Mouse (Mus musculus): ENCODE measurements around the gene Rasgef1a. TPM values are rescaled to one million over a fixed set of nuclear protein-coding genes. Genes with fewer than 3 reads are reported as not detected.

Gene Rasgef1a
- polyA plus RNA-seq, 1 experiment: 0.11 TPM

- TF ChIP-seq REST (IDR thresholded peaks at IDR 0.05; ENCODE audit: insufficient read depth, insufficient read length) (no peak), TCF12 (IDR thresholded peaks at IDR 0.05; ENCODE audit: insufficient read depth, poor library complexity, severe bottlenecking) (no peak)
- Histone ChIP-seq H3K4me3 (no peak overlapping the region), H3K79me2 (ENCODE audit: control insufficient read depth, insufficient read depth) (no peaks in the 10 kb centered on the region), H3K27me3 (ENCODE audit: control insufficient read depth, insufficient read depth, insufficient read length) (peaks cover 73% of the 10 kb centered on the region), H3ac (ENCODE audit: control insufficient read depth, insufficient read length) (no peak overlapping the region), H3K4me2 (ENCODE audit: low read depth) (no peak overlapping the region), H3K36me3 (ENCODE audit: control insufficient read depth, insufficient read depth) (no peaks in the 10 kb centered on the region)
These were observed 4.7 kb downstream of the Rasgef1a start for GRCm38 (mm10) chr6:118015971-118016370.

- peaks cover 64% of the 10 kb centered on the region for H3K27me3 ChIP-seq (ENCODE audit: control insufficient read depth, insufficient read depth, insufficient read length)
These were observed 7.4 kb downstream of the Rasgef1a start for GRCm38 (mm10) chr6:118018666-118019065.

DNA sequence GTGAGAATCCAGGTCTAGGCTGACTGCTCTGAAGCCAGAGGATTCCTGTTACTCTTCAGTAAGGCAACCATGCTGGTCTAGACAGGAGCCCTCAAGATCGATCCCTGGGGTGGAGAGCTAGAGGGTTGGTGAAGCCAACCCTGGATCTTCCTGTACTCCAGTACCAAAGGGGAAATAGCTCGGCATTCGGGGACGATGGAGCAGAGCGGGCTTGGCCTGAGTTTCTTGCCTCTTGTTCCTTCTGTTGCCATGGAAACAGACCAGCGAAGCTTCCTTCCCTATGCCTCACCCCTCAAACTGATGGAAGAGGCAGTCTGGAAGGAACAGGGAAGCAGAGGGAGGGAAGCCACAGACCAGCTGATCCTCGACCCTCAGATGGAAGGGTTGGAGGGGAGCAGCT, 8.3 kb downstream of the Rasgef1a start:
- no peak for TF ChIP-seq TCF3 (IDR thresholded peaks at IDR 0.05; ENCODE audit: insufficient read length, low read depth)
- TF ChIP-seq SRF (IDR thresholded peaks at IDR 0.05; ENCODE audit: control insufficient read depth, insufficient read length, low read depth): no peak
- no peak for TF ChIP-seq POLR2A (IDR thresholded peaks at IDR 0.05; ENCODE audit: insufficient read length, low read depth)
- no peak for TF ChIP-seq MYOG (IDR thresholded peaks at IDR 0.05; ENCODE audit: control insufficient read depth in 1 of 3, insufficient read depth in 1 of 3, insufficient read length in 2 of 3, low read depth in 2 of 3)
- TF ChIP-seq E2F4 (IDR thresholded peaks at IDR 0.05; ENCODE audit: insufficient read depth): no peak
- no peak for TF ChIP-seq TCF12 (IDR thresholded peaks at IDR 0.05; ENCODE audit: insufficient read depth, poor library complexity, severe bottlenecking)
- no peak for TF ChIP-seq CEBPB (IDR thresholded peaks at IDR 0.05; ENCODE audit: insufficient read depth, poor library complexity, severe bottlenecking)
- TF ChIP-seq POLR2AphosphoS2 (IDR thresholded peaks at IDR 0.05; ENCODE audit: insufficient read length, low read depth): no peak
- TF ChIP-seq MAX (IDR thresholded peaks at IDR 0.05; ENCODE audit: low read depth): no peak
- TF ChIP-seq MYOD1 (IDR thresholded peaks at IDR 0.05; ENCODE audit: control insufficient read depth in 1 of 3, insufficient read length in 2 of 3, low read depth in 2 of 3): no peak
- TF ChIP-seq USF1 (IDR thresholded peaks at IDR 0.05; ENCODE audit: low read depth): no peak
- TF ChIP-seq REST (IDR thresholded peaks at IDR 0.05; ENCODE audit: insufficient read depth, insufficient read length): no peak
- no peak overlapping the region for H3K4me2 ChIP-seq (ENCODE audit: low read depth)
- H3K4me3 ChIP-seq: no peak overlapping the region
- no peak overlapping the region for H3ac ChIP-seq (ENCODE audit: control insufficient read depth, insufficient read length)
- no peaks in the 10 kb centered on the region for H3K79me2 ChIP-seq (ENCODE audit: control insufficient read depth, insufficient read depth)
- peaks cover 64% of the 10 kb centered on the region for H3K27me3 ChIP-seq (ENCODE audit: control insufficient read depth, insufficient read depth, insufficient read length)
- no peaks in the 10 kb centered on the region for H3K36me3 ChIP-seq (ENCODE audit: control insufficient read depth, insufficient read depth)

More at GRCm38 (mm10) chr6:118018666-118019065, 7.4 kb downstream of the Rasgef1a start:
- Histone ChIP-seq H3ac (ENCODE audit: control insufficient read depth, insufficient read length) (no peak overlapping the region), H3K36me3 (ENCODE audit: control insufficient read depth, insufficient read depth) (no peaks in the 10 kb centered on the region), H3K4me2 (ENCODE audit: low read depth) (no peak overlapping the region), H3K79me2 (ENCODE audit: control insufficient read depth, insufficient read depth) (no peaks in the 10 kb centered on the region), H3K4me3 (no peak overlapping the region)
- TF ChIP-seq TCF12 (IDR thresholded peaks at IDR 0.05; ENCODE audit: insufficient read depth, poor library complexity, severe bottlenecking): no peak
- no peak for TF ChIP-seq POLR2A (IDR thresholded peaks at IDR 0.05; ENCODE audit: insufficient read length, low read depth)
- no peak for TF ChIP-seq MYOD1 (IDR thresholded peaks at IDR 0.05; ENCODE audit: control insufficient read depth in 1 of 3, insufficient read length in 2 of 3, low read depth in 2 of 3)
- TF ChIP-seq REST (IDR thresholded peaks at IDR 0.05; ENCODE audit: insufficient read depth, insufficient read length): no peak
- TF ChIP-seq MYOG (IDR thresholded peaks at IDR 0.05; ENCODE audit: control insufficient read depth in 1 of 3, insufficient read depth in 1 of 3, insufficient read length in 2 of 3, low read depth in 2 of 3): no peak
- TF ChIP-seq CEBPB (IDR thresholded peaks at IDR 0.05; ENCODE audit: insufficient read depth, poor library complexity, severe bottlenecking): no peak
- no peak for TF ChIP-seq USF1 (IDR thresholded peaks at IDR 0.05; ENCODE audit: low read depth)
- TF ChIP-seq E2F4 (IDR thresholded peaks at IDR 0.05; ENCODE audit: insufficient read depth): no peak
- no peak for TF ChIP-seq TCF3 (IDR thresholded peaks at IDR 0.05; ENCODE audit: insufficient read length, low read depth)
- TF ChIP-seq POLR2AphosphoS2 (IDR thresholded peaks at IDR 0.05; ENCODE audit: insufficient read length, low read depth): no peak

DNA sequence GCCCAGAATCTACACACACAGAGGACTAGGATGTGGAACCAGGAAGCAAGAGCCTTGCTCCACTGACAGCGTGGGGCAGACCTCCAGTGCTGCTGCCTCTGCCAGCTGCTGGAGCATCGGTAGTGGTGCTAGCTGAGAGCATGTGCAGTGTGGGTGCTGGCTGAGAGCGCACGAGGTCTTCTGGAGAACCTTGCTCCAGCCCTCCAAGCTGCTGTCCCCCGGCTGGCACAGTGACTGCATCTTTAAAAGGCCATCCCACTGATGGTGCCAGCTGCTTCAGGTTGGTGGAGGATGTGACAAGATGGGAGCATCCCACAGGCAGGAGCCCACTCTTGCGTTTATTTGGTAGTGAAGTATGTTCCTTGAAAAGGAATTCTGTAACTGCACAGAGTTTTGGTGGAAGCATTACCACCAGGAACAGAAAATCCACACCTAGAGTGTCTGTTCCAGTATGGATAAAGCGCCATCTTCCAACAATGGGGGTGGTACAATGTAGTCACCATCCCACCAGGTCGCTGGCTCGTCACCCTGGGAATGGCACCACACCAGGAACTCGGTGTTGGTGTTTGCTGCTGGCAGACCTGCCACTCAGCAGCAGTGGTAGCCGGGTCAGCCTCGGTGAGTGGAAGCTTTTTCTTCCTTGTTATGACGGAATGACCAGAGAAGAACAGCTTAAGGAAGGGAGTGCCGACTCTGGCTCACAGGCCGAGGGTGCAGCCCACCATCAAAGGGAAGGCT, 11.8 kb downstream of the Rasgef1a start:
- H3K79me2 ChIP-seq (ENCODE audit: control insufficient read depth, insufficient read depth): no peaks in the 10 kb centered on the region
- H3K36me3 ChIP-seq (ENCODE audit: control insufficient read depth, insufficient read depth): no peaks in the 10 kb centered on the region
- no peak overlapping the region for H3K4me3 ChIP-seq
- H3K27me3 ChIP-seq (ENCODE audit: control insufficient read depth, insufficient read depth, insufficient read length): peaks cover 45% of the 10 kb centered on the region
- no peak overlapping the region for H3K4me2 ChIP-seq (ENCODE audit: low read depth)
- TF ChIP-seq REST (IDR thresholded peaks at IDR 0.05; ENCODE audit: insufficient read depth, insufficient read length) (no peak), POLR2AphosphoS2 (IDR thresholded peaks at IDR 0.05; ENCODE audit: insufficient read length, low read depth) (no peak), MAX (IDR thresholded peaks at IDR 0.05; ENCODE audit: low read depth) (no peak), MYOD1 (IDR thresholded peaks at IDR 0.05; ENCODE audit: control insufficient read depth in 1 of 3, insufficient read length in 2 of 3, low read depth in 2 of 3) (no peak), MYOG (IDR thresholded peaks at IDR 0.05; ENCODE audit: control insufficient read depth in 1 of 3, insufficient read depth in 1 of 3, insufficient read length in 2 of 3, low read depth in 2 of 3) (no peak), POLR2A (IDR thresholded peaks at IDR 0.05; ENCODE audit: insufficient read length, low read depth) (no peak)
- H3ac ChIP-seq (ENCODE audit: control insufficient read depth, insufficient read length): no peak overlapping the region

DNA sequence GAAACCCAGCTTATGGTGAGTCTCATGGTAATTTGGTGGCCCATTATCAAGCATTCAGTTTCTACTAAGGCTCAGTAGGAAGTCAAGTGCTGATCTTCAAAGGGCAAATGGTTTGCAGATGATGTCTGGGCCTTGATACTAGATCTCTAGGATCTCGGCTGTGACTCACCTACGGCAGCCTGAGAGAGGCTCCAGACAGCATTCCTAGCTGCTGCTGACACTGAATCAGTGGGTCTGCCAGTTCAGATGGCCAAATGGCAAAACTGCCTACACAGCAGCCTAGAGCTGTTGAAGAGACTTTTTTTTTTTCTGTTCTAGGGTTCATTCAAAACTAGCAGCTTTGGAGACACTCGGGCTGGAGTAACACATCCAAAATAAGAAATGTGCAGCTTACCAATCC, 15.8 kb downstream of the Rasgef1a start:
- H3K27me3 ChIP-seq (ENCODE audit: control insufficient read depth, insufficient read depth, insufficient read length): peaks cover 16% of the 10 kb centered on the region
- no peaks in the 10 kb centered on the region for H3K36me3 ChIP-seq (ENCODE audit: control insufficient read depth, insufficient read depth)
- no peak overlapping the region for H3K4me3 ChIP-seq
- H3K79me2 ChIP-seq (ENCODE audit: control insufficient read depth, insufficient read depth): no peaks in the 10 kb centered on the region
- H3ac ChIP-seq (ENCODE audit: control insufficient read depth, insufficient read length): no peak overlapping the region
- TF ChIP-seq MYOG (IDR thresholded peaks at IDR 0.05; ENCODE audit: control insufficient read depth in 1 of 3, insufficient read depth in 1 of 3, insufficient read length in 2 of 3, low read depth in 2 of 3) (no peak), E2F4 (IDR thresholded peaks at IDR 0.05; ENCODE audit: insufficient read depth) (no peak), MYOD1 (IDR thresholded peaks at IDR 0.05; ENCODE audit: control insufficient read depth in 1 of 3, insufficient read length in 2 of 3, low read depth in 2 of 3) (no peak), CEBPB (IDR thresholded peaks at IDR 0.05; ENCODE audit: insufficient read depth, poor library complexity, severe bottlenecking) (no peak), MAX (IDR thresholded peaks at IDR 0.05; ENCODE audit: low read depth) (no peak), SRF (IDR thresholded peaks at IDR 0.05; ENCODE audit: control insufficient read depth, insufficient read length, low read depth) (no peak)
- no peak overlapping the region for H3K4me2 ChIP-seq (ENCODE audit: low read depth)
